Mouse (Mus musculus): Measurements from ENCODE around the gene Slc25a30. TPM values are rescaled to one million over a fixed set of nuclear protein-coding genes. Genes with fewer than 3 reads are reported as not detected.

Gene Slc25a30
- polyA plus RNA-seq, 1 experiment from 2014 or later = 7.4 TPM

- DNase-seq (ENCODE audit: low spot score) = no peak
Measured at GRCm38 (mm10) chr14:75749123-75749522, 37.7 kb downstream of the Slc25a30 start.

GRCm38 (mm10) chr14:75747960-75748359, 38.9 kb downstream of the Slc25a30 start:
- no peak for DNase-seq (ENCODE audit: low spot score)

- DNase-seq (ENCODE audit: low spot score) = no peak
Measured at GRCm38 (mm10) chr14:75741904-75742303, 44.9 kb downstream of the Slc25a30 start.

GRCm38 (mm10) chr14:75735597-75735996, 51.2 kb downstream of the Slc25a30 start:
- no peak for DNase-seq (ENCODE audit: low spot score)

- no peak for DNase-seq (ENCODE audit: low spot score)
Measured at GRCm38 (mm10) chr14:75732631-75733030, 54.2 kb downstream of the Slc25a30 start.

- no peak for DNase-seq (ENCODE audit: low spot score)
Measured at GRCm38 (mm10) chr14:75731361-75731760, 55.5 kb downstream of the Slc25a30 start.

GRCm38 (mm10) chr14:75728111-75728510, 58.7 kb downstream of the Slc25a30 start:
- no peak for DNase-seq (ENCODE audit: low spot score)

- no peak for DNase-seq (ENCODE audit: low spot score)
Measured at GRCm38 (mm10) chr14:75727046-75727445, 59.8 kb downstream of the Slc25a30 start.

GRCm38 (mm10) chr14:75722816-75723215, 64.0 kb downstream of the Slc25a30 start:
- no peak for DNase-seq (ENCODE audit: low spot score)

GRCm38 (mm10) chr14:75721977-75722563, 64.8 kb downstream of the Slc25a30 start:
- peak; percentile 80 for DNase-seq (ENCODE audit: low spot score)

GRCm38 (mm10) chr14:75720121-75720520, 66.7 kb downstream of the Slc25a30 start:
- no peak for DNase-seq (ENCODE audit: low spot score)

GRCm38 (mm10) chr14:75716410-75716809, 70.4 kb downstream of the Slc25a30 start:
- DNase-seq (ENCODE audit: low spot score) = no peak

- no peak for DNase-seq (ENCODE audit: low spot score)
Measured at GRCm38 (mm10) chr14:75713661-75714060, 73.2 kb downstream of the Slc25a30 start.

GRCm38 (mm10) chr14:75712687-75713086, 74.2 kb downstream of the Slc25a30 start:
- DNase-seq (ENCODE audit: low spot score) = no peak

- DNase-seq (ENCODE audit: low spot score) = no peak
Measured at GRCm38 (mm10) chr14:75711731-75712130, 75.1 kb downstream of the Slc25a30 start.

Other genes with a start within 250 kb of the Slc25a30 start
- not detected in 2 replicates for gene Spert, start 193.9 kb downstream of the Slc25a30 start, polyA plus RNA-seq (2015; fragmentation: Nextera tagmentation; extraction: Ambion mirVana)
- gene Erich6b, start 144.8 kb downstream of the Slc25a30 start, polyA plus RNA-seq (2015; fragmentation: Nextera tagmentation; extraction: Ambion mirVana) = not detected in 2 replicates
- 17.6 and 18.1 TPM in 2 replicates for gene Cog3, start 32.5 kb downstream of the Slc25a30 start, polyA plus RNA-seq (2015; fragmentation: Nextera tagmentation; extraction: Ambion mirVana)
- 1,615 and 1,673 TPM in 2 replicates for gene Tpt1, start 58.1 kb upstream of the Slc25a30 start, polyA plus RNA-seq (2015; fragmentation: Nextera tagmentation; extraction: Ambion mirVana)
- 1.9 TPM in 2 replicates for gene Kctd4, start 168.0 kb upstream of the Slc25a30 start, polyA plus RNA-seq (2015; fragmentation: Nextera tagmentation; extraction: Ambion mirVana)
- 62.6 and 63.8 TPM in 2 replicates for gene Gtf2f2, start 223.8 kb upstream of the Slc25a30 start, polyA plus RNA-seq (2015; fragmentation: Nextera tagmentation; extraction: Ambion mirVana)

All from thymus, postnatal 0 days (tissue).